Mouse (Mus musculus) testis, adult 2 months (tissue): ENCODE measurements around the gene Bmpr1a.

ENCODE experiments used
- CTCF ChIP-seq: fragments of 200-500 bp; IDR thresholded peaks from 2 replicates; pipeline ENCODE4 v1.5.1; 2012; ENCODE audit warnings: low read depth, mild to moderate bottlenecking, inconsistent platforms, low read length, moderate library complexity; ENCODE audit not compliant: control insufficient read depth, insufficient read depth, insufficient replicate concordance
- POLR2A ChIP-seq: fragments of 200-500 bp; IDR thresholded peaks from 2 replicates; pipeline ENCODE4 v1.6.1; 2012; ENCODE audit warnings: low read depth, mild to moderate bottlenecking, inconsistent platforms, low read length, moderate library complexity; ENCODE audit not compliant: control insufficient read depth

GRCm38 (mm10) chr14:34514120-34514519 lies 11.0 kb upstream of the Bmpr1a start:
- TF ChIP-seq CTCF = no peak
- no peak for TF ChIP-seq POLR2A
